Mouse (Mus musculus): Measurements from ENCODE around the gene Uhrf1.

Uhrf1 gene

DNA sequence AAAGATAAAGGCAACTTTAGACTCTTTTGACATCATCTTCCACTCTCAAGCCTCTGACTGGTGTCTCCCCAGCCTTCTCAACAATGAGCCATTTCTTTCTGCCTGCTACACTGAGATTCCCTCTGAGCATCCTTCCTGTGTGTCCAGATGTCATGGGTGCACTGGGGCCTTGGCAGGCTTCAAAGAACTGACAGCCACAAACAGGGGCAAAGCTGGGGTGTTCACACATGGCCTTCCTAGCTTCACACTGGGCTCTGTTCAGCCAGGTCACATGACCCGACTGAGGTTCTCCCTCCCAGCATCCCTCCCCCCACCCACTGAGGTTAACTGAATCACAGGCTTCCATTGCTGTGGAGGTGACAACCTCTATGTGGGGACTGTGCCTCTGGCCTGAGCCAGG lies 6.9 kb upstream of the Uhrf1 start:
- in situ Hi-C loops (cut with MboI; ENCODE audit: low sequenced_read_pairs), result no loop called here

DNA sequence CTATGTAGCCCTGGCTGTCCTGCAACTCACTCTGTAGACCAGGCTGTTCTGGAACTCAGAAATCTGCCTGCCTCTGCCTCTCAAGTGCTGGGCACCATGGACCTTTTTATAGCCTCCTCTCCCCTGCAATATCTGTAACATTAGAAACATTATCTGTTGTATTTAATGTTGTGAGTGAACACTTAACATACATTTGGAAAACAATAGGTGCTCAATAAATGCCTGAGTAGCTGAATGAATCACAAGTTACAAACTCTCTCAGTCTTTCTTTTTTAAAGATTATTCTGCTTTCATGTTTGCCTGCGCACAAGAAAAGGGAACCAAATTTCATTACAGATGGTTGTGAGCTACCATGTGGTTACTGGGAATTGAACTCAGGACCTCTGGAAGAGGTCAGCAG lies 4.9 kb upstream of the Uhrf1 start:
- in situ Hi-C loops (cut with MboI; ENCODE audit: low sequenced_read_pairs), result no loop called here

DNA sequence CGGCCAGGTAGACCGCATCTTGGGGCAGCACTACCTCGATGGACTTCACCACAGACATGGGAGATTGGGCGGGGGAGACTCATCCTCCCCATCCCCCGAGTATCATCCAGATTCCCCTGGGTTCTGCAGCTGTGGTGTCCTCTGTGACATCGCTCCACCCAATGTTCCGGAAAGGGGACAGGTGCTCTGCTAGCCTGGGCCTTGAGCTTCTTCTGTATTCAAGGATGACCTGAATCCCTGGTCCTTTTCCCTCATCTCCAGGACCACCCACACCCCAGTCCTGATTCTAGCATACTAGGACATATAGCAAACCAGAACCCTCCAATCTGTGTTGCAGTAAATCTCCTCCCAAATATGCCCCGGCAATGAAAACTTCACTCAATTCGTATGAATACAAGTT lies 2.9 kb upstream of the Uhrf1 start, which contains the start of gene Arrdc5:
Gene Arrdc5, minus strand, starts transcription at position 101 of the 400 bp plus-strand sequence.
- in situ Hi-C loops (cut with MboI; ENCODE audit: low sequenced_read_pairs), result no loop called here

DNA sequence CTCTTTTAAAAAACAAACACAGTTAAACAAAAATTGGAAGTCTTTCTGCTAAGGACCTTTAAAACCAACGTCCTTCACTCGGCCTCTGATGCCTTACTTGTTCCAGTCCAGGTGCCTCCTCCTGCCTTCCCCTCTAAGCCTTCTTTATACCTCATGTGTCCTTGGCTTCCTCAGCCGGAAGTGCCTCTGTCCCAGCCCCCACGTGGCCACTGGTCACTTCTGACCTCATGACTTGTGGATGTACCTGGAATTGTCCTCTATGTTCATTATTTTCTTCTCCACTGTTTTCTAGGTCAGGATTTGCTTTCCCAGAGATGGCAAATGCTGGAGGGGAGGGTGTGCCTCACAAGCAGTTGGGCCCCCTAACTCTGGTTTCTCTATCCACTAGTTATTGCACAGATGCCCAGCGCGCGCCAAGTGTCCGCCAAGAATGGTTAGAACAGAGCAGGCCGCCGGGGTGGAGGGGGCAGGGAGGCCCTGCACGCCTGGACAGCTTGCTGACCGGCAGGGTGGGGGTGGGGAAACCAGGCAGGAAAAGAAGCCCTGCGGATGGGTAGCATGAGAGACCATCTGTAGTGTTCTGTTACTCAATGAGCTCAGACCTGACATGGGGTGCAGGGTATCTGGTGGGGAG lies 641 bp upstream of the Uhrf1 start:
- in situ Hi-C loops (cut with MboI; ENCODE audit: low sequenced_read_pairs), result no loop called here

- in situ Hi-C loops (cut with MboI; ENCODE audit: low sequenced_read_pairs), result no loop called here
Observed at GRCm38 (mm10) chr17:56303847-56304586, 896 bp downstream of the Uhrf1 start.

- in situ Hi-C loops (cut with MboI; ENCODE audit: low sequenced_read_pairs), result no loop called here
Observed at GRCm38 (mm10) chr17:56304718-56305117, 1.6 kb downstream of the Uhrf1 start.

DNA sequence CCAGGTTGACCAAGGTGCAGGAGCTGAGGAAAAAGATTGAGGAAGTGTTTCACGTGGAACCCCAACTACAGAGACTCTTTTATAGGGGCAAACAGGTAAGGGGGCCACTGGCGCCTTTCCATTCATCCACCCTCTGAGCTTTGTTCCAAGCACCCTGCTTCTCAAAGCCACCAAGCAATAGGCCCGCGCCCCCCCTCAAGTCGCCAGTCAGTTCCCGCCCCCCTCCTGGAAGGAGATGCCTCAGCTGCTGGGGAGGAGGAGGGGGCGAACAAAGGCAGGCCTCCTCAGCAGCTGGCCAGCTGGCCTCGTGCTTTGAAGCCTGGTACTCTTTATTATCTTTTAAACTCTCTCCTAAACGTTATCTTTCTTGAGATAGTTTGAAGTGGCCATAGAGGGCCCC lies 2.0 kb downstream of the Uhrf1 start:
- in situ Hi-C loops (cut with MboI; ENCODE audit: low sequenced_read_pairs), result no loop called here

GRCm38 (mm10) chr17:56305826-56306225 lies 2.7 kb downstream of the Uhrf1 start:
- in situ Hi-C loops (cut with MboI; ENCODE audit: low sequenced_read_pairs), result no loop called here

DNA sequence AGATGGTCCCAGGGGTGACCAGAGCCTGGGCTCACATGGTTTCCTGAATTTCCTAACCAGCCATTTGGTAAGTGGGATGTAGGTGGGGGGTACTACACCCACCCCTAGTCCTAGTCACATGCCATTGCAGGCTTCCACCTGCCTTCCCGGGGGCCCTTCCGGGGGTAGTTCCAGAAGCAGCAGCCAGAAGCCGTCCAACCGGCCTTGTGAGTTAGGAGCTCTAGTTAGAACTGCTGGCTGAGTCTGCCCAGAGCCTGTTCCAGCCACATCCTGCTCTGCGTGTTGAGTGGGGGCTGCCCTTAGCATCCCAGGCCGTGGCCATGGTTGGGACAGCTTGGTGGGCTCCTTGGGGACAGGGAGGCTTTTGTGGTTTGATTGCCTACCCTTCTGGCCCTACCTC lies 5.0 kb downstream of the Uhrf1 start:
- in situ Hi-C loops (cut with MboI; ENCODE audit: low sequenced_read_pairs), result no loop called here

DNA sequence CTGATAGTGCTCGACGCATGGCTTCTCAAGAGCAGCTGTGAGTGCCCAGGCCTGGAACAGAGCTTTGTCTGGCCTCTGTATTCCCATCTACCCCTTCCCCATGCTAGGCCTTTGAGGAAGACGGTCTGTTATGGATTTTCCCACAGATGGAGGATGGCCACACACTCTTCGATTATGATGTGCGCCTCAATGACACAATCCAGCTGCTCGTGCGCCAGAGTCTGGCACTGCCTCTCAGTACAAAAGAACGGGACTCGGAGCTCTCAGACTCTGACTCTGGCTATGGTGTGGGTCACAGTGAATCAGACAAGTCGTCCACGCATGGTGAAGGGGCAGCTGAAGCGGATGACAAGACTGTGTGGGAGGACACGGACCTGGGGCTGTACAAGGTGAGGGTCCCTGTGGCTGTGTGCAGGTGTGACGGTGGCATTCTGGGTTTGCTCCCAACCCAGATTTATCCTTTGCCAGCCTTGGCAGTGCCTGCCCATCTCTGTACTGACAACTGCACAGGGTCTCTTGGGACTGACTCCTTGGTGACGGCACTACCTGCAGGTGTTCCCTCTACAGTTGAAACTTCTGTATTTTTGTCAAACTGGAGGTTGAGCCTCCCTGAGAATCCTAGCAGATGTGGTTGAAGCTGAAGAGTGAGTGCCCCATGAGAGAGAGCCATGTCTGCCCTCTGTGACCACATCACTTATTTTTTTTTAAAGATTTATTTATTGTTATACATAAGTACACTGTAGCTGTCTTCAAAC lies 6.2 kb downstream of the Uhrf1 start:
- in situ Hi-C loops (cut with MboI; ENCODE audit: low sequenced_read_pairs), result no loop called here

GRCm38 (mm10) chr17:56324419-56324818 lies 21.3 kb downstream of the Uhrf1 start:
- in situ Hi-C loops (cut with MboI; ENCODE audit: low sequenced_read_pairs), result no loop called here

GRCm38 (mm10) chr17:56325450-56326152 lies 22.5 kb downstream of the Uhrf1 start, which contains the start of gene Kdm4b:
Gene Kdm4b (plus strand): TSS chr17:56326062.
- in situ Hi-C loops (cut with MboI; ENCODE audit: low sequenced_read_pairs), result no loop called here

- in situ Hi-C loops (cut with MboI; ENCODE audit: low sequenced_read_pairs), result no loop called here
Observed at GRCm38 (mm10) chr17:56326153-56327147, 23.3 kb downstream of the Uhrf1 start.

DNA sequence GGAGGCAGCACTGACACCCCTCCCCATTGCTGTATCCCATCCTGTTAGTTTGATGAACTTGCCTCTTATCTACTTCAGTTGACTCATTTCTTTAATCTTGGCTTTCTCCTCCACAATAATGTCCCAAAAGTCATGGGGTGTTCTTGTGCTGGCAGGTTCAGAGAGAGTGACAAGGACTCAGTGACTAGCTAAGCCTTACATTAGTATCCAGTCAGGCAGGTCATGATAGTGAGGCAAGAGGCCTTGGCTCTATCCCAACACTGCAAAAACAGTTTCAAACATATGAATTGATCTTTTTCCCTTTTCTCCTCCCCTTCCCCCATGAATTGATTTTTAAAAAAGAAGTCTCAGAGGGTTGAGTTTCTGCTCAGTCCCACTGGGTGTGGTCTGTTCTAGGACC lies 26.1 kb downstream of the Uhrf1 start:
- in situ Hi-C loops (cut with MboI; ENCODE audit: low sequenced_read_pairs), result no loop called here

- in situ Hi-C loops (cut with MboI; ENCODE audit: low sequenced_read_pairs), result no loop called here
Observed at GRCm38 (mm10) chr17:56330345-56330744, 27.2 kb downstream of the Uhrf1 start.

GRCm38 (mm10) chr17:56331256-56331655 lies 28.1 kb downstream of the Uhrf1 start:
- in situ Hi-C loops (cut with MboI; ENCODE audit: low sequenced_read_pairs), result no loop called here

- in situ Hi-C loops (cut with MboI; ENCODE audit: low sequenced_read_pairs), result no loop called here
Observed at GRCm38 (mm10) chr17:56332987-56333386, 29.9 kb downstream of the Uhrf1 start.

DNA sequence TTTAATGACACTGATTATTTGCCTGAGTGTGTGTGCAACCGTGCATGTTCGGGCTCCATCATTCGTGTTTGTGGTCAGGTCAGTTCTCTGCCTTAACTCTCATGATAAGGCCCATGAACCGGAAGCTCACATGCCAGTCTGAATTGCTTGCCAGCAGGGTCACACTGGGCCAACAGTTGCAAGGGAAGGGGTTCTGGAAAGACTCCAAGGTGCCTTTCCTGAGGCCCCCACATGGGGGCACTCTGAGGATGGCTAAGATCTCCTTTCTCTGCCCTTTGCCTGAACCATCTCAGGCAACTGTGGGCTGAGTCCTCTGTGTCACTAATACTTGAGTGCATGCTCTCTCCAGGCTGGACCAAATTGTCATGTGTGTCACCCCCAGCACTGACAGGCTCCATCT lies 34.1 kb downstream of the Uhrf1 start:
- in situ Hi-C loops (cut with MboI; ENCODE audit: low sequenced_read_pairs), result no loop called here

DNA sequence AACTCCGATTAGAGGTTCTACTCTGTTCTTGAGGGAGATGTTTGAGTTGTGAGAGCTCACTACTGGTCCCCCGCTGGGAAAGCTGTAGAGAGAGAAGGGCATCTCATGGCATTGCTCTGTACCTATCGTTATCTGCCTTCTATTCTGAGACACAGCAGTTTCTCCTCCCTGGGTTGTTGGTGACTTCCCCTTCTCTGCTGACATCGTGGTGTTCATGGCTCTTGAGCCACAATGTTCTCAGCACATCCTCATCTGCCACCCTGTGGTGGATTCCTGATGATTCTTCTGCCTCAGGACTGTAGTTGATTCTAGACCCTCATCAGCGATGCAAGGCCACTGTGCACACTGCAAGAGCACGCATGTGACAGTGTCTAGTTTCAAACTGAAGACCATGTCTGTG lies 34.7 kb downstream of the Uhrf1 start:
- in situ Hi-C loops (cut with MboI; ENCODE audit: low sequenced_read_pairs), result no loop called here

- in situ Hi-C loops (cut with MboI; ENCODE audit: low sequenced_read_pairs), result no loop called here
Observed at GRCm38 (mm10) chr17:56338909-56339308, 35.8 kb downstream of the Uhrf1 start.
